Mouse (Mus musculus) liver, adult 2 months (tissue): Measurements from ENCODE around the gene Mitf. TPM values are rescaled to one million over a fixed set of nuclear protein-coding genes. Genes with fewer than 3 reads are reported as not detected.

Experiments
- DNase-seq: peaks from one replicate; pipeline ENCODE4 v3.0.0-alpha.2; 2011; ENCODE audit warnings: low read depth, low spot score; ENCODE audit errors: extremely low read depth
- H3K27ac ChIP-seq: fragments of 200-500 bp; replicated peaks from 2 replicates; pipeline ENCODE4 v1.5.1; 2012; ENCODE audit warnings: low read depth, mild to moderate bottlenecking, control low read depth, inconsistent platforms, low read length; ENCODE audit not compliant: insufficient read depth
- H3K27me3 ChIP-seq: fragments of 200-500 bp; 2 replicates; pipeline ENCODE4 v1.6.1; 2012; ENCODE audit warnings: mild to moderate bottlenecking, moderate library complexity, low read length, inconsistent platforms; ENCODE audit not compliant: control insufficient read depth, insufficient read depth
- H3K36me3 ChIP-seq: fragments of 200-500 bp; 2 replicates; pipeline ENCODE4 v1.6.1; 2012; ENCODE audit warnings: low read length, inconsistent platforms; ENCODE audit not compliant: control insufficient read depth, insufficient read depth
- H3K4me1 ChIP-seq: fragments of 200-500 bp; 2 replicates; pipeline ENCODE4 v1.6.1; 2011; ENCODE audit warnings: low read length; ENCODE audit not compliant: control insufficient read depth, insufficient read depth
- H3K4me3 ChIP-seq: fragments of 200-500 bp; 2 replicates; pipeline ENCODE4 v1.5.1; 2011; ENCODE audit warnings: low read depth, mild to moderate bottlenecking, control low read depth, low read length, moderate library complexity; ENCODE audit not compliant: insufficient read depth
- H3K79me2 ChIP-seq: fragments of 200-500 bp; 2 replicates; pipeline ENCODE4 v1.6.1; 2012; ENCODE audit warnings: inconsistent platforms, mild to moderate bottlenecking, low read length, moderate library complexity; ENCODE audit not compliant: control insufficient read depth, insufficient read depth
- H3K9ac ChIP-seq: fragments of 200-500 bp; 2 replicates; pipeline ENCODE4 v1.6.1; 2012; ENCODE audit warnings: low read depth, mild to moderate bottlenecking, control low read depth, inconsistent platforms, low read length
- CTCF ChIP-seq: fragments of 200-500 bp; IDR thresholded peaks from 2 replicates; pipeline ENCODE4 v1.5.1; 2011; ENCODE audit warnings: low read depth, low read length, control low read depth
- POLR2A ChIP-seq: fragments of 200-500 bp; IDR thresholded peaks from 2 replicates; pipeline ENCODE4 v1.6.1; 2011; ENCODE audit warnings: low read length, control low read depth; ENCODE audit not compliant: insufficient read depth; ENCODE audit errors: extremely low read depth
- WGBS: fragments of 180-500 bp; shearing (Covaris S2); methylation state at CpG from one replicate; pipeline ENCODE4 v1.1.7; 2018; 5-methylcytosine and 5-hydroxymethylcytosine counted together
- polyA plus RNA-seq: library from polyadenylated mRNA; depleted of rRNA; stranded (reverse); fragments of >200 nt; gene quantifications from 2 replicates; pipeline ENCODE4 v1.2.3, GENCODE M21; 2012
- total RNA-seq: library from RNA; depleted of rRNA; stranded (reverse); fragments of >200 nt; gene quantifications from 2 replicates; pipeline ENCODE4 v1.2.3, GENCODE M21; 2014

Gene Mitf
- total and polyA plus RNA-seq, 2 experiments: 1.5 to 2.1 TPM

- H3K9ac ChIP-seq: no peak overlapping the region
- no peak for TF ChIP-seq POLR2A
- no peak for TF ChIP-seq CTCF
- DNase-seq: no peak
Measured at GRCm38 (mm10) chr6:97856502-97856901, 49.6 kb downstream of the Mitf start.

GRCm38 (mm10) chr6:97857690-97858089 is 50.8 kb downstream of the Mitf start:
- 52% methylated on average over 3 of the region's 3 CpGs for WGBS
- TF ChIP-seq POLR2A (no peak), CTCF (0 out of 2 replicates have a peak, but pooled peaks have one; percentile 9)
- Histone ChIP-seq H3K27ac (no peak overlapping the region), H3K27me3 (no peaks in the 10 kb centered on the region), H3K79me2 (no peaks in the 10 kb centered on the region; the same call in 1 of the 2 replicates), H3K36me3 (no peaks in the 10 kb centered on the region), H3K9ac (no peak overlapping the region), H3K4me1 (no peaks in the 10 kb centered on the region; the same call in 1 of the 2 replicates), H3K4me3 (no peak overlapping the region)
- peak; percentile 31 for DNase-seq

More at GRCm38 (mm10) chr6:97856502-97856901, 49.6 kb downstream of the Mitf start:
- Histone ChIP-seq H3K79me2 (no peaks in the 10 kb centered on the region; the same call in 1 of the 2 replicates), H3K4me3 (no peak overlapping the region), H3K36me3 (no peaks in the 10 kb centered on the region), H3K4me1 (peaks cover 2% of the 10 kb centered on the region; the same call in 1 of the 2 replicates), H3K27ac (no peak overlapping the region), H3K27me3 (no peaks in the 10 kb centered on the region)
- 93% methylated on average over 8 of the region's 8 CpGs for WGBS

DNA sequence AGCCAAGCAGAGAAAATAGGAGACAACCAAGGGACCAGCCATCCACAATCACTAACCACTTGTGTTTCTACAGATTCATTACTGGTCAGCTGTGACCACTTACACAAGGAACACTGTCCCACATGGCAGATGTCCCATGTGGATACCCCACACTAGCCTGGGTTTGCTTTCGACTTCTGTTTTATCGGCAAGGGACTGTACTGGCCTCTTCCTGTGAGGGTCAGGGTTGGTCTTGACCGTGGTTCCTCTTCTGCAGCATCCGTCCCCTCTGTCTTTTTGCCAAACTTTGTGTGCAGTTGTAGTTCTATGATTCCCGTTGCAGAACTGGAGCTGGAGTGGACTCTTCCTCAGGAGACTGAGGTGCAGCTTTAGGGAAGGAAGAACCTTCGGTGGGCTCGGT is 59.7 kb downstream of the Mitf start:
- H3K4me1 ChIP-seq: peaks cover 6% of the 10 kb centered on the region
- no peaks in the 10 kb centered on the region for H3K36me3 ChIP-seq
- TF ChIP-seq POLR2A (no peak), CTCF (no peak)
- DNase-seq: peak; percentile 32
- H3K27me3 ChIP-seq: no peaks in the 10 kb centered on the region
- no peak overlapping the region for H3K27ac ChIP-seq
- no peak overlapping the region for H3K4me3 ChIP-seq
- WGBS: 70% methylated on average over 7 of the region's 7 CpGs
- no peaks in the 10 kb centered on the region; the same call in 1 of the 2 replicates for H3K79me2 ChIP-seq
- H3K9ac ChIP-seq: no peak overlapping the region

DNA sequence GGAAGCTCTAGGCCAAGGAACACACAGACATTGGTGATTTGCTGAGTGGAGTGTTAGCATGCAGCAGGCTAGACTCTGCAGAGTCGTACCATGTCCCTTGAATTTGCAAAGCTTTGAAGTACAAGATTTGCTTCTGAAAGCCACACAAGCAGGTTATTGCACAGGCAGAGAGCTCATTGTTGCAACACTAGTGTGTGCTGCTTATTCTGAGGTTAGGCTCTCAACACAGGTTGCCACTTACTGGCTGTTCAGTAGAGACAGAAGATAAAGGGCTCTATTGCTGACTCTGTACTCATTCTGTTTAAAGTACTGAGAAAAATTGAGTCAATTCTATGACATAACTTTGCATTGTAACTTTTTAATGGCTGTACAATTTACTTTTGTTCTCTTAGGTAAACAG is 61.2 kb downstream of the Mitf start:
- Histone ChIP-seq H3K79me2 (no peaks in the 10 kb centered on the region), H3K9ac (no peak overlapping the region), H3K4me1 (peaks cover 13% of the 10 kb centered on the region), H3K27ac (no peak overlapping the region), H3K36me3 (no peaks in the 10 kb centered on the region), H3K4me3 (no peak overlapping the region), H3K27me3 (no peaks in the 10 kb centered on the region)
- 55% methylated on average over 1 of the region's 1 CpGs for WGBS
- peak; percentile 39 for DNase-seq
- TF ChIP-seq CTCF (no peak), POLR2A (no peak)

GRCm38 (mm10) chr6:97869953-97870352 is 63.1 kb downstream of the Mitf start:
- Histone ChIP-seq H3K36me3 (no peaks in the 10 kb centered on the region), H3K27ac (no peak overlapping the region), H3K4me3 (no peak overlapping the region), H3K9ac (no peak overlapping the region), H3K79me2 (no peaks in the 10 kb centered on the region; the same call in 1 of the 2 replicates), H3K27me3 (no peaks in the 10 kb centered on the region), H3K4me1 (peaks cover 13% of the 10 kb centered on the region)
- DNase-seq: no peak
- TF ChIP-seq CTCF: no peak
- TF ChIP-seq POLR2A: no peak
- WGBS: 87% methylated on average over 4 of the region's 4 CpGs

DNA sequence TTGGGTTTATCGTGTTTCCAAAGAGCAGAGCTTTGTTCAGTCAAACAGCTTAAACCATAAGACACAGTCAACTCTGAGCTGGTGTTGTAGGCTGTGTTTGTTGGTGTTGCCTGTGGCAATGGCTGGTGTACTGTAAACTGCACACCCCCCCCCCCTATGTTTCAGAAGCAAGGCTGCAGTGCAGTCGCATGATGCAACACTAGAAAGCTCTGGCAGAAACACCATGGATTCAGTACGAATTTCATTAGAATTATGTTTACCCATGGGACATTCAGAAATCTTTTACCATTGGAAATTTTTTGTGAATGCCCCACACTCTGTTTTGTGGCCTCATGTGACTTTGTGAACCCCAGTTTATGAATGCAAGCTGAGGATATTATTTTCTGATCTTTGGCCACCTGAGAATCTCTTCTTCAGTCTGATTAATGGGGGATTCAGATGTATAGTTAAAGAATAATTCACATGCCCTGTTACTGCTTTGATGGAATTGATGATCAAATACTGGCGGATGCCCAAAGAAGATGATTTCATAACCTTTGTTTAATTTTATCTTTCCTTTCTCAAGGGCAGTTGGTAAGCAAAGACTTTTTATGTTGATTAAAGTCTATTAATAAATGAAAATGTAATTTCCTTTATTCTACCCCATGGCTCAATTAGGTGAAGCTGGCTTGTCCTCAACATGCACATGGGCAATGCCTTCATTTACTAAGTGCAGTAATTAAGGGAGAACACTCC is 64.6 kb downstream of the Mitf start:
- Histone ChIP-seq H3K36me3 (no peaks in the 10 kb centered on the region), H3K27ac (no peak overlapping the region), H3K9ac (no peak overlapping the region), H3K4me1 (peaks cover 13% of the 10 kb centered on the region), H3K27me3 (no peaks in the 10 kb centered on the region), H3K4me3 (no peak overlapping the region), H3K79me2 (no peaks in the 10 kb centered on the region; the same call in 1 of the 2 replicates)
- 28% methylated on average over 4 of the region's 4 CpGs for WGBS
- peak; percentile 79 for DNase-seq
- TF ChIP-seq CTCF (no peak), POLR2A (no peak)
